Mouse (Mus musculus): ENCODE results near the gene Syn3. TPM values are rescaled to one million over a fixed set of nuclear protein-coding genes. Genes with fewer than 3 reads are reported as not detected.
A peak's percentile ranks its signal among the peaks of the same experiment; 100 is the strongest.

Gene Syn3
- polyA plus RNA-seq, 1 experiment from 2014 or later: 24.8 TPM

DNA sequence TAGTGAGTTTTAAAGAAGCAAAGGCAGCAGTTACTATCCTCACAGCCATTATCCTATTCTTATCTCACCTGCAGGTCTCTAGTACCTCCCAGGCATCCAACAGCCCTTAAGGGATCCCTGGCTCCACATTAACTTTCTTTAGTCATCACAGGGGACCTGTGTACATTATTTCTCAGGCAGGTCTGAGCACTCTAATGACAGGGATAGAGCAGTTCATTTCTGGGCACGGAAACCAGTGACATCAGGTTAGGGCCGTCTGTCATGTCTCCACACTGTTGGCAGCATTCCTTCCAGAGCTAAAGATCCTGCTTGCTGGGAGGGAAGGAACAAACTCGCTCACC, 477.3 kb downstream of the Syn3 start:
- H3K27ac ChIP-seq (ENCODE audit: low read length): no peak overlapping the region; the same call in 1 of the 2 replicates
- H3K27me3 ChIP-seq (replicated peaks; ENCODE audit: control insufficient read depth, insufficient read depth, low read length): no peaks in the 10 kb centered on the region
- no peak overlapping the region; the same call in 1 of the 2 replicates for H3K9ac ChIP-seq (replicated peaks; ENCODE audit: low read depth, low read length)
- no peak for ATAC-seq
- peak overlapping the region; percentile 88; the same call in 1 of the 2 replicates for H3K4me3 ChIP-seq (replicated peaks; ENCODE audit: low read length)
- peak overlapping the region; percentile 32 for H3K4me2 ChIP-seq (ENCODE audit: low read length)
- no peaks in the 10 kb centered on the region for H3K36me3 ChIP-seq (ENCODE audit: control insufficient read depth, insufficient read depth)
- peaks cover 6% of the 10 kb centered on the region; the same call in 1 of the 2 replicates for H3K4me1 ChIP-seq (replicated peaks; ENCODE audit: control insufficient read depth, insufficient read depth, low read length)
- H3K9me3 ChIP-seq (ENCODE audit: control insufficient read depth, low read length): no peaks in the 10 kb centered on the region
- 0% methylated on average over 3 of the region's 3 CpGs for WGBS

DNA sequence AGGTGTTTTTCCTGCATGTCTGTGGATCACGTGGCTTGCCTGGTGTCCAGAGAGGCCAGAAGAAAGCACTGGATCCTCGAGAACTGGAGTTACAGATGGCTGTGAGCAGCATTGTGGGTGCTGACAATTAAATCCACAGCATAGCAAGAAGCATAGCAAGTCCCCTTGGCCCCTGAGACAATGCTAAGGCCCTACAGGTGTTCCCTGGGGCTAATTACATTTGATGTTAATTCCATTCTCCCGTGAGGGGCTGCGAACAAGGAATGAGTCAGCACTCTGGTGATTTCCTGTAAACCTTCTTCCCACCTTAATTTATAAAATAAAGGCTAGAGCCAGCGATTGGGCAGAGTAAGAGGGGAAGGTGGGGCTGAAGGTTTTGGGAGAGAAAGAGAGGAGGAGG, 479.9 kb downstream of the Syn3 start:
- Histone ChIP-seq H3K4me1 (replicated peaks; ENCODE audit: control insufficient read depth, insufficient read depth, low read length) (peaks cover 6% of the 10 kb centered on the region; the same call in 1 of the 2 replicates), H3K4me2 (ENCODE audit: low read length) (no peak overlapping the region), H3K4me3 (replicated peaks; ENCODE audit: low read length) (no peak overlapping the region), H3K9me3 (ENCODE audit: control insufficient read depth, low read length) (no peaks in the 10 kb centered on the region), H3K9ac (replicated peaks; ENCODE audit: low read depth, low read length) (no peak overlapping the region), H3K27me3 (replicated peaks; ENCODE audit: control insufficient read depth, insufficient read depth, low read length) (no peaks in the 10 kb centered on the region), H3K36me3 (ENCODE audit: control insufficient read depth, insufficient read depth) (no peaks in the 10 kb centered on the region), H3K27ac (ENCODE audit: low read length) (no peak overlapping the region)
- ATAC-seq: no peak
- 32% methylated on average over 5 of the region's 5 CpGs for WGBS

- no peak for ATAC-seq
- Histone ChIP-seq H3K36me3 (ENCODE audit: control insufficient read depth, insufficient read depth) (no peaks in the 10 kb centered on the region), H3K4me3 (replicated peaks; ENCODE audit: low read length) (no peak overlapping the region), H3K4me1 (replicated peaks; ENCODE audit: control insufficient read depth, insufficient read depth, low read length) (peaks cover 6% of the 10 kb centered on the region; the same call in 1 of the 2 replicates), H3K27me3 (replicated peaks; ENCODE audit: control insufficient read depth, insufficient read depth, low read length) (no peaks in the 10 kb centered on the region), H3K9me3 (ENCODE audit: control insufficient read depth, low read length) (no peaks in the 10 kb centered on the region), H3K27ac (ENCODE audit: low read length) (no peak overlapping the region), H3K9ac (replicated peaks; ENCODE audit: low read depth, low read length) (no peak overlapping the region), H3K4me2 (ENCODE audit: low read length) (no peak overlapping the region)
- WGBS: 89% methylated on average over 7 of the region's 7 CpGs
Observed at GRCm38 (mm10) chr10:86017781-86018180, 480.9 kb downstream of the Syn3 start.

- Histone ChIP-seq H3K9ac (replicated peaks; ENCODE audit: low read depth, low read length) (no peak within 1 kb of the TSS), H3K4me3 (replicated peaks; ENCODE audit: low read length) (no peak within 1 kb of the TSS), H3K4me2 (ENCODE audit: low read length) (no peak within 1 kb of the TSS), H3K27me3 (replicated peaks; ENCODE audit: control insufficient read depth, insufficient read depth, low read length) (no peaks in the 10 kb centered on the region), H3K36me3 (ENCODE audit: control insufficient read depth, insufficient read depth) (no peaks in the 10 kb centered on the region), H3K4me1 (replicated peaks; ENCODE audit: control insufficient read depth, insufficient read depth, low read length) (no peaks in the 10 kb centered on the region), H3K9me3 (ENCODE audit: control insufficient read depth, low read length) (no peaks in the 10 kb centered on the region), H3K27ac (ENCODE audit: low read length) (no peak within 1 kb of the TSS)
- 86% methylated on average over 2 of the region's 2 CpGs for WGBS
- ATAC-seq: no peak
Observed at GRCm38 (mm10) chr10:86011781-86012180, 486.9 kb downstream of the Syn3 start, which contains the start of gene Bpifc. Gene Bpifc (minus strand): TSS chr10:86011895.

GRCm38 (mm10) chr10:86011172-86011571, 487.5 kb downstream of the Syn3 start:
- H3K9me3 ChIP-seq (ENCODE audit: control insufficient read depth, low read length): no peaks in the 10 kb centered on the region
- no peaks in the 10 kb centered on the region for H3K4me1 ChIP-seq (replicated peaks; ENCODE audit: control insufficient read depth, insufficient read depth, low read length)
- H3K4me2 ChIP-seq (ENCODE audit: low read length): no peak overlapping the region
- H3K4me3 ChIP-seq (replicated peaks; ENCODE audit: low read length): no peak overlapping the region
- no peak overlapping the region for H3K27ac ChIP-seq (ENCODE audit: low read length)
- WGBS: 90% methylated on average over 2 of the region's 2 CpGs
- no peak overlapping the region for H3K9ac ChIP-seq (replicated peaks; ENCODE audit: low read depth, low read length)
- no peaks in the 10 kb centered on the region for H3K27me3 ChIP-seq (replicated peaks; ENCODE audit: control insufficient read depth, insufficient read depth, low read length)
- no peak for ATAC-seq
- no peaks in the 10 kb centered on the region for H3K36me3 ChIP-seq (ENCODE audit: control insufficient read depth, insufficient read depth)

DNA sequence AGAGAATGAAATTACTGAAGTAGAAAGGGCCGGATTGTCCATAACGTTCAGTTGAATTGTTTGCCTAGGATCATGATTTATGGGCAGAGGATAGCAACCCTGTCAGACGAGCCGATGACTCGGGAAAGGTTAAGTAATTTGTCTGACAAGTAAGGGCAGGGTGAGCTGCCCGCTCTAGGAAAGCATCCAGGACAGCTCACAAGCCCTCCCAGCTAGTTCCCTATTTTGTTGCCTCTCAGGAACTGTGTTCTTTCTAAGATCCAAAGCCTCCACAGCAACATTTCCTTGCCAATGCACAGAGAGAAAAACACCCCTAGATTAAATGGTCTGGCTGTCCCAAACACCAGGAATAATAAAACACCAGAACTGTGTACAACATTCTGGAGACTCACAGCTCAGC, 488.1 kb downstream of the Syn3 start:
- H3K4me1 ChIP-seq (replicated peaks; ENCODE audit: control insufficient read depth, insufficient read depth, low read length): no peaks in the 10 kb centered on the region
- no peak overlapping the region for H3K27ac ChIP-seq (ENCODE audit: low read length)
- no peaks in the 10 kb centered on the region for H3K9me3 ChIP-seq (ENCODE audit: control insufficient read depth, low read length)
- H3K4me2 ChIP-seq (ENCODE audit: low read length): no peak overlapping the region
- no peak overlapping the region for H3K4me3 ChIP-seq (replicated peaks; ENCODE audit: low read length)
- H3K27me3 ChIP-seq (replicated peaks; ENCODE audit: control insufficient read depth, insufficient read depth, low read length): no peaks in the 10 kb centered on the region
- WGBS: 79% methylated on average over 6 of the region's 6 CpGs
- no peak for ATAC-seq
- no peaks in the 10 kb centered on the region for H3K36me3 ChIP-seq (ENCODE audit: control insufficient read depth, insufficient read depth)
- H3K9ac ChIP-seq (replicated peaks; ENCODE audit: low read depth, low read length): no peak overlapping the region

GRCm38 (mm10) chr10:86009688-86010087, 489.0 kb downstream of the Syn3 start:
- no peak overlapping the region for H3K27ac ChIP-seq (ENCODE audit: low read length)
- no peak overlapping the region for H3K9ac ChIP-seq (replicated peaks; ENCODE audit: low read depth, low read length)
- H3K4me2 ChIP-seq (ENCODE audit: low read length): no peak overlapping the region
- ATAC-seq: no peak
- H3K36me3 ChIP-seq (ENCODE audit: control insufficient read depth, insufficient read depth): no peaks in the 10 kb centered on the region
- H3K9me3 ChIP-seq (ENCODE audit: control insufficient read depth, low read length): no peaks in the 10 kb centered on the region
- no peaks in the 10 kb centered on the region for H3K4me1 ChIP-seq (replicated peaks; ENCODE audit: control insufficient read depth, insufficient read depth, low read length)
- 91% methylated on average over 2 of the region's 2 CpGs for WGBS
- no peaks in the 10 kb centered on the region for H3K27me3 ChIP-seq (replicated peaks; ENCODE audit: control insufficient read depth, insufficient read depth, low read length)
- H3K4me3 ChIP-seq (replicated peaks; ENCODE audit: low read length): no peak overlapping the region

DNA sequence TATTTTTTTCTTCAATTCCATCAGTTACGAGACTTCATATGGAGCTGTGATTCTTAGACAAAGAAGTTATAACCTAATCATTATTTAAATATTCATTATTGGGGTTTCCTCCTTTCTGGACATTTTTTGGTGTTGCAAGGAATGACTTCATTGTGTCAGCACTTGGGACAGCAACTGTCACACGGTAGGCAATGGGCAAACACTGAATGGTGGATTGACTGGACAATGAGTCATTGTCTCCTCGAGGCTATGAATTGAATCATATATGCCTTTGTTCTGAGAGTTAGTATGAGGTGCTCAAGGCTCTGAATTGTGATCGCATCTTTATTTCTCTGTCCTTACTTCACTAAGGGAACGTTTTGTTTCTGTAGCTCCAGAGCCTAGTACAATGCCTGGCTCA, 492.2 kb downstream of the Syn3 start:
- ATAC-seq: no peak
- Histone ChIP-seq H3K4me3 (replicated peaks; ENCODE audit: low read length) (no peak overlapping the region), H3K9me3 (ENCODE audit: control insufficient read depth, low read length) (no peaks in the 10 kb centered on the region), H3K27me3 (replicated peaks; ENCODE audit: control insufficient read depth, insufficient read depth, low read length) (no peaks in the 10 kb centered on the region), H3K9ac (replicated peaks; ENCODE audit: low read depth, low read length) (no peak overlapping the region), H3K4me1 (replicated peaks; ENCODE audit: control insufficient read depth, insufficient read depth, low read length) (no peaks in the 10 kb centered on the region), H3K27ac (ENCODE audit: low read length) (no peak overlapping the region), H3K4me2 (ENCODE audit: low read length) (no peak overlapping the region), H3K36me3 (ENCODE audit: control insufficient read depth, insufficient read depth) (no peaks in the 10 kb centered on the region)
- 69% methylated on average over 5 of the region's 5 CpGs for WGBS

Measured in forebrain, embryonic 16.5 days (tissue).